Mouse (Mus musculus) cerebellum, postnatal 10 days (tissue): ENCODE measurements around the gene H2-Ob.
A peak's percentile ranks its signal among the peaks of the same experiment; 100 is the strongest.

Experiments
- DNase-seq, 2 experiments: peaks; one replicate each; pipeline ENCODE4 v3.0.0; 2021; ENCODE audit warnings: mixed read lengths in 2 of 2

The H2-Ob gene

DNA sequence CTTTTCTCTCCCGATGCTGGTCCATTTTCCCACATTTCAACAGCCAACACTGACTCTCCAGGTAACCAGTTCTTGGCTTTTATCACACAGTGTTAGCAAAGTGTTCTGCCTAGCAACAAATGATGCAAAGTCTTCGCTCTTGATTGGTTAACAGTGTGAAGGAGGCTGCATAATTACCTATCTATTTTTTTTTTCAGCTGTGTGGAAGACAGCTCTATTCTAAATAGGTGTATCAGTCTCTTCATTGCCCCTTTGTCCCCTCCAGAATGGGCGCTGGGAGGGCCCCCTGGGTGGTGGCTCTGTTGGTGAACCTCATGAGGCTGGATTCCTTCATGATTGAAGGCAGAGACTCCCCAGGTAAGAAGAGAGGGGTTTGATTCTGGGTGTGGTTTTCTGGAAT is at the start of gene H2-Ob:
Gene H2-Ob, plus strand, starts transcription at position 198 of the 400 bp plus-strand sequence.
- DNase-seq: peak; percentile 48 to 72

DNA sequence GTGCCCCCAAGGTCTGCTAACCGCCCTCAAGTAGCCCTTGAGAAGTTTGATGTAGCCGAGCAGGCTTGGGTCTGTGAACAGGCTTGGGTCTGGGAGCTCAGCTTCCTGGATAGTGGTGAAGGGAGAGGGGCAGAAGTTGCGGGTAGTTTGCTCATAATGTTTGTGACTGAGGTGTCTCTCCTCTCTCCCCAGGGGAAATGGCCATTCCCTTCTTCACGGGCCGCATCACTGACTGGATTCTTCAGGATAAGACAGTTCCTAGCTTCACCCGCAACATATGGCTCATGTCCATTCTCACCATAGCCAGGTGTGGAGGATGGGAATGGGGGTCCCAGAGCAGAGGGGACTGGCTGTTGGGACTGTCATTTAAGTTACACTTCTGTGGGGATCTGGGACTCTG is 49.7 kb upstream of the H2-Ob start:
- no peak for DNase-seq

DNA sequence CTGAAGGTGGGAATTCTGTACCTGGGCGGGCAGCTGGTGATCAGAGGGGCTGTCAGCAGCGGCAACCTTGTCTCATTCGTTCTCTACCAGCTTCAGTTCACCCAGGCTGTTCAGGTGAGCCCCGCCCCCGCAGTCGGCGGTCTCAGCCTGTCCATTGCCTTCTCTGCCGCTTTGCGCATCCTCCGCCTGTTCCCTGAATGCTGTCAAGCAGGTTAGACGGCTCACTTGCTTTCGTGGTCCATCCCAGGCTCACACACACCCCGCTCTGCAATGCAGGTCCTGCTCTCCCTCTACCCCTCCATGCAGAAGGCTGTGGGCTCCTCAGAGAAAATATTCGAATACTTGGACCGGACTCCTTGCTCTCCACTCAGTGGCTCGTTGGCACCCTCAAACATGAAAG is 45.9 kb upstream of the H2-Ob start:
- DNase-seq: no peak

DNA sequence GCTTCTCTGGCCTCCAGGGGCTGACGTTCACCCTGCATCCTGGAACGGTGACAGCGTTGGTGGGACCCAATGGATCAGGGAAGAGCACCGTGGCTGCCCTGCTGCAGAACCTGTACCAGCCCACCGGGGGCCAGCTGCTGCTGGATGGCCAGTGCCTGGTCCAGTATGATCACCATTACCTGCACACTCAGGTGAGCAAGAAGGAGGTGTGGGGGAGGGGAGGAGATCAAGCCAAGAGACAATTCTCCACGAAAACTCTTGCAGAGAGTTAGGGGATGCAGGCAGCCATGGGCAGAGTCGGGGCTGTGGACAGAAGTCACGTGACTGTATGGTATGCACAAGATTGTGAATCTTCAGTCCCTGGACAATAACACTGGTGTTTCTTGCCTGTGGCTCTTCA is 45.2 kb upstream of the H2-Ob start:
- no peak for DNase-seq

DNA sequence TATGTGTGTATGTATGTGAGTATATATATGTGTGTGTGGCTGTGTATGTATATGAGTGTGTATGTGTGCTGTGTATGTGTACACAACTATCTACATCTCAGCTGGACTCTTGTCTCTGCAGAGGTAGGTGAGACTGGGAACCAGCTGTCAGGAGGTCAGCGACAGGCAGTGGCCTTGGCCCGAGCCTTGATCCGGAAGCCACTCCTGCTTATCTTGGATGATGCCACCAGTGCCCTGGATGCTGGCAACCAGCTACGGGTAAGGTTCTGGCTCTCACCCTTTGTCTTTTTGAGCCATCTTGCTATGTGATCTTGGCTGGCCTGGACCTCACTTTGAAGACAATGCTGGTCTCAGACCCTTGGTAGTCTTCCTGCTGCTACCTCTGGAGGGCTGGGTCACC is 44.0 kb upstream of the H2-Ob start:
- DNase-seq: no peak

DNA sequence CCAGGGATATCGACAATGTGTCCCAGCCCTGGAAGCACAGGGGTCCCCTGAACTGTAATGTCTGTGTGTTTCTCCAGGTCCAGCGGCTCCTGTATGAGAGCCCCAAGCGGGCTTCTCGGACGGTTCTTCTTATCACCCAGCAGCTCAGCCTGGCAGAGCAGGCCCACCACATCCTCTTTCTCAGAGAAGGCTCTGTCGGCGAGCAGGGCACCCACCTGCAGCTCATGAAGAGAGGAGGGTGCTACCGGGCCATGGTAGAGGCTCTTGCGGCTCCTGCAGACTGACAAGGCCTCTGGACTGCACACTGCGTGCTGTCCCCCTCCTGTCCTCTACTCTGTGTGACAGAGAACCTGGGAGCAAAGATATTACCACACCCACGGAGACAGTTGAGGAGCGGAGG is 42.2 kb upstream of the H2-Ob start:
- no peak for DNase-seq

DNA sequence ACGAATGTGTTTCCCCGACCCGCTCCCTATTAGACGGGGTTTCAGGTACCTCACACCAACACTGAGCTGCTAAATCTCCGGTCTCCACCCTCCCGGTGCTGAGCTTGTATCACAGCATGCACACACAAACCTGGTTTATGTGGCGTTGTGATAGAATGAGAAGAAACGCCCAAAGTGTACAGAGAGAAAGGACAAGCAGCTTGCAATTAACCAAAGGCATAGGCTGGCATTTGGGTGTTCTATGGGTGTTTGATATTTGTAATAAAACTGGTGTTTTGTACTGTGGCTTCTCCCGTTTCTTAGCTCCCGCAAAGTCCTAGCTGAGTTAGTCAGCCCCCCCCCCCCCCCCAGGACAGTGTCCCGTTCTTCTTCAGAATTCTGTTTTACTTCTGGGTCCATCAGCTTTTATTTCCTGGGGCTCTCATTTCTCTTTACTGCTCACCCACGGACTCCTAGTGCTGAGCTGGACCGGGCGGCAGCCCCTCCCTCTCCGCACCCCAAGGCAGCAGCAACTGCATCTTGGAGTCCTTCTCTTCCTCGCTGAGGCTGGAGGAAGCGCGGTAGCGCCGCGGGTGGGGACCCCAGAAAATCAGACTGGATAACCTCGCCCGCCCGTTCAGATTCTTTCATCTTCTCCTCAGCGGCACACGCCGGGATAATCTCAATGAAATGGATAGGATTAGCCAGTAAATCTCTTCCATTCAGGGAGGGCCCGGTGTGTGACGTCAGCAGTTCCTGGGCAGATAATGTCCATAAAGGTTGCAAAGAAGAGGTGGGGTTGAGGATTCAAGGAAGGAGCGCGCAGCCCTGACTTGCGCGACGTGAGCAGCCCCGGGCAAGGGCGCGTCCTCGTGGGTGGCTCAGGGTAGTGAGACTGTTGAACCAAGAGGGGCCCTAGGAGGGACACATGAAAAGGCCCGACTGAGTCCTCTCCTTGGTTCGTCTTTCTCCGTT is 41.5 kb upstream of the H2-Ob start, which contains the start of gene Psmb8:
Gene Psmb8, plus strand, starts transcription at position 781 of the 954 bp plus-strand sequence.
- peak; percentile 96 to 97 for DNase-seq

DNA sequence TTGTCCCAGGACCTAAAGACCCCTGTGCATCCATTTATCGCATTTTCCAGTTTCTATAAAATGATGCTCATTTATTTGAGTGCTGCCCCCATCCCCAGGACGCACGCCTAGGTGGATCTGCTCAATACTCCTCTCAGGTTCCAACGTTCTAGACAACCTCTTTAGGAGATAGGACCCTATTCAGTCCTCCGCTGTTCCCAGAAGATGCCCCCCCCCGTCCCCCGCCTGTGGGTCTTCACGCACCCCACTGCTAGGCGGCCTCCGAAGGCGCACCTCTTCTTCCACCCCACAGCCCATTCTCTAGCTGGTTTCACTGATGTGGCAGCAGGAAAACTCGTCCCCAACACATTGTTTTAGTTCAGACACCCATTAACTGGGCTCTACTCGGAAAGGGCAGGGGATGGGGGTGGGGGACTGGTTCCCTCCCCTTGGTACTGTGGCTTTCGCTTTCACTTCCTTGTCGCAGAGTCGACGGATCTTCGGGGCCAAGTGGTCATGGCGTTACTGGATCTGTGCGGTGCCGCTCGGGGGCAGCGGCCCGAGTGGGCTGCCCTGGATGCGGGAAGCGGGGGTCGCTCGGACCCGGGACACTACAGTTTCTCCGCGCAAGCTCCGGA is 40.7 kb upstream of the H2-Ob start:
- peak; percentile 30 to 44 for DNase-seq

DNA sequence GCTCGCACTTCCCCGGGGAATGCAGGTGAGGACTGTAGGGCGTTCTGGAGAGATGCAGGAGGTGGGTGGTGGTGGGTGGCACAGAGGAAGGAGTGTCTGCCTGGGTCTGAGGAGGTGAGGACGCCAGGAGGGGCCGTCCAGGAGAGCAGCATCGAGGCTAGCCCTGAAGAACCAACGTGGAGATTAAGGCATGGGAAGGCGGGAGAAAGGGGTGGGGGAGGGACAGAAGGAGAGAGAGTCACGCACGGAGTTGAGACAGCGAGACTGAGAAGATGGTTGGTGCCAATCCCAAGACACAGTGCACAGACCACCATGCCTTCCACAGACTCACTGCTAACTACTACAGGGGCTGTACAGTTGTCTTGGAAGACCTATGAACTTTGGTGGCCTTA is 40.2 kb upstream of the H2-Ob start:
- no peak for DNase-seq

DNA sequence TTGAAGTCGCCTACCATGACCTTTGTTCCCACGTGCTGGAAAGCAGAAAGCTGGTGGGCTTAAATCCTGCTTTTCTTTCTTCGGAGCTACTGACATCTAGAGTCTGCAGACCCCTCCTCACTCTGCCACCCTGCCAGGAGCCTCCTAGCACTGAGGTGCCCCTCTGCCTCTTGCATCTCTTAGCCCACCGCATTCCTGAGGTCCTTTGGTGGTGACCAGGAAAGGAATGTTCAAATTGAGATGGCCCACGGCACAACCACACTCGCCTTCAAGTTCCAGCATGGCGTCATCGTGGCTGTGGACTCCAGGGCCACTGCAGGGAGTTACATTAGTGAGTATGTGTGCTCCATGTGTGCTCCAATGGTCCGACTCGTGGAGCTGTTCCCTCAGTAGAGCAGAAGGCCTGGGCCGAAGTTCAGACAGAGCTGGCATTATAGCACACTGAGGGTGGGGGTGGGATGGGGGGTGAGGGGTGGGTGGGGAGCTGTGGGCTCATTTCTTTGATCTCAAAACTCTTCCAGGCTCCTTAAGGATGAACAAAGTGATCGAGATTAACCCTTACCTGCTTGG is 39.6 kb upstream of the H2-Ob start:
- DNase-seq: no peak

DNA sequence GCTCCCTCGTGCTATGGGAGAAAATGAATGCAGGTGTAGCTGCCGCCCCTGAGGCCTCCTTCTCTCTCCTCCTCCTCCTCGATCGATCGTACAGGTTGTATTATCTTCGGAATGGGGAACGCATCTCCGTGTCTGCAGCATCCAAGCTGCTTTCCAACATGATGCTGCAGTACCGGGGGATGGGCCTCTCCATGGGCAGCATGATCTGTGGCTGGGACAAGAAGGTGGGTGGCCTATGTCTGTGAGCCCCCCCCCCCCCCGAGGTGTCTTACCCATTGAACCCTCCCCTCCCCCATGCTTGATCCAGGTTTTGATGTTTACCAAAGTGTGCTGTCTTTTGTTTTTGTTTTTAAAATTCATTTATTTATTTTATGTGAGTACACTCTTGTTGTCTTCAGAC is 38.7 kb upstream of the H2-Ob start:
- DNase-seq: no peak

DNA sequence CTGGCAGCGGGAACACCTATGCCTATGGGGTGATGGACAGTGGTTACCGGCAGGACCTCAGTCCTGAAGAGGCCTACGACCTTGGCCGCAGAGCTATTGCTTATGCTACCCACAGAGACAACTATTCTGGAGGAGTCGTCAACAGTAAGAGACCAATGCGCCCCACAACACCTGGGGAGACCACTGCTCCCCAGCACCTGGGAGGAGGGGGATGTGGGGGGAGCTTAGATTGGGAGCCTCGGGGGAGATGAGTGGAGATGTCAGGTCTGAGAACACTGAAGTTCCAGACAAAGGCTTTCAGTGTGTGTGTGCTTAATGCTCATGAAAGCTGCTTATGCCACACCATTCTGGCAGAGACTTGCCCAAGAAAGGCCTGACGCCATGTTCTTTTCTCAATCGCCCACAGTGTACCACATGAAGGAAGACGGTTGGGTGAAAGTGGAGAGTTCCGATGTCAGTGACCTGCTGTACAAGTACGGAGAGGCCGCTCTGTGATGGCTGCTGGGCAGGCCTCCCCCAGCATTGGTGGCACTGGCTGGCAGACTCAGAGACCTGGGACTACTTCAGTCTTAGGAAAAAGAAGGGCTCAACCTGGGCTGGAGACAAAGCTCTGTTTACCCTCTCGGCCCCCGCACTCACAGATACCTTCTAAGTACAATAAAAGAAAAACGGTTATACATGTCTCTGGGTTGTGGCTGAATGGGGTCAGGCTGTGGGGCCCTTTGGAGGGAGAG is 37.8 kb upstream of the H2-Ob start:
- no peak for DNase-seq

DNA sequence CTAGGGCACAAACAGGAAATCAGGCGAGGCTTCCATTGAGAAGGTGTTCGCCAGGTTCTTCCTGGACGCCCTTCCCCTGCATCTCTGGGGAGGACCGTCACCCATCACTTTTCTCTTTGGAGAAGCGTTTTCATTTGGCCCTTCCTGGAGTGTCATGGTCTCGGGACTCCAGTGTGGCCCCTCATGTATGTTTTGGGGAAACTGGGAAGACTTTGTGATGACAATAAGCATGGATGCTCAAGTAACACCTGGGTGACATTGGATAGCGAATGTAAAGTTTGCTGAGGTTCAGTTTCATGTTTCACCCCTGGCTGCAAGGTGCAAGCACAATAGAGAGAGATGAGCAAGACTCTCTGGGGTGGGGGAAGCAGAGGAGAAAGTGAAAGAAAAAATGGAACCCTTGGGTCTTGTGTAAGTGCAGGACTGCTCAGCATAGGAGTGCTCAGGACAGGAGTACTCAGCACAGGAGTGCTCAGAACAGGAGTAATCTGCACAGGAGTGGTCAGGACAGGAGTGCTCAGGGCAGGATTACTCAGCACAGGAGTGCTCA is 37.1 kb upstream of the H2-Ob start:
- DNase-seq: no peak

DNA sequence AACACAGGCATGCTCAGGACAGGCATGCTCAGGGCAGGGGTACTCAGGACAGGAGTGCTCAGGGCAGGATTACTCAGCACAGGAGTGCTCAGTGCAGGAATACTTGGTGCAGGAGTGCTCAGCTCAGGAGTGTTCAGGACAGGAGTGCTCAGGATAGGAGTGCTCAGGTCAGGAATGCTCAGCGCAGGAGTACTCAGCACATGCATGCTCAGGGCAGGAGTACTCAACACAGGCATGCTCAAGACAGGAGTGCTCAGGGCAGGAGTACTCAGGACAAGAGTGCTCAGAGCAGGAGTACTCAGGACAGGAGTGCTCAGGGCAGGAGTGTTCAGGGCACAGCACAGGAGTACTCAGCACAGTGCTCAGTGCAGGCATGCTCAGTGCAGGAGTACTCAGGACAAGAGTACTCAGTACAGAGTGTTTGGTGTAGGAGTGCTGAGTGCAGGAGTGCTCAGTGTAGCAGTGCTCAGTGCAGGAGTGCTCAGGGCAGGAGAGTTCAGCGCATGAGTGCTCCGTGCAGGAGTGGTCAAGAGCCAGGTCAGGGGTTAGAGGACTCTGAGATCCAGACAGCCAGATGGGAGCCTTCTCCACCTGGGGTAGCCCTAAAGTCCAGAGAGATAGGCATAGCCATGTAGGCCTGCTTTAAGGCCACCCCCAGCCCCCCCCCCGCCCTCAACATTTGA is 35.8 kb upstream of the H2-Ob start:
- no peak for DNase-seq

DNA sequence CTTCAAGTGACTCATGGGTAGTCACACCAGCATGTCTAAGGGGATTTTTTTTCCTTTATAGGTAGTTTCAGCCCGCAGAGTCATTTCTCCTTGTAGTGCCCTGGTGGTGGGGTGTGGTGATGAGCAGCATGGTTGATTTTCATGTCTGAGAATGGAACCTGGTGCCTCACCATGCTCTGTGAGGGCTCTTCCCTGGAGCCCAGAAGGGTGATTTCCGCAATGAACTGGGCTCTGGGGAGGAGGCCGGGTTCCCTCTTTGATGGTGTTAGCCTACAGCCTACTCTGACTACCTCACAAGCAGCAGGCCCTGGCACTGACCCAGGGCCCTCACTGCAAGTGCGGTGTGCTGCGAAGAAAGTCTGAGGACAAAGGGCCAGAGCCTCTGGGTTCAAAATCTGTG is 35.3 kb upstream of the H2-Ob start, which contains the start of gene Tap2:
Gene Tap2, plus strand, starts transcription at position 84 of the 400 bp plus-strand sequence.
- no peak for DNase-seq

DNA sequence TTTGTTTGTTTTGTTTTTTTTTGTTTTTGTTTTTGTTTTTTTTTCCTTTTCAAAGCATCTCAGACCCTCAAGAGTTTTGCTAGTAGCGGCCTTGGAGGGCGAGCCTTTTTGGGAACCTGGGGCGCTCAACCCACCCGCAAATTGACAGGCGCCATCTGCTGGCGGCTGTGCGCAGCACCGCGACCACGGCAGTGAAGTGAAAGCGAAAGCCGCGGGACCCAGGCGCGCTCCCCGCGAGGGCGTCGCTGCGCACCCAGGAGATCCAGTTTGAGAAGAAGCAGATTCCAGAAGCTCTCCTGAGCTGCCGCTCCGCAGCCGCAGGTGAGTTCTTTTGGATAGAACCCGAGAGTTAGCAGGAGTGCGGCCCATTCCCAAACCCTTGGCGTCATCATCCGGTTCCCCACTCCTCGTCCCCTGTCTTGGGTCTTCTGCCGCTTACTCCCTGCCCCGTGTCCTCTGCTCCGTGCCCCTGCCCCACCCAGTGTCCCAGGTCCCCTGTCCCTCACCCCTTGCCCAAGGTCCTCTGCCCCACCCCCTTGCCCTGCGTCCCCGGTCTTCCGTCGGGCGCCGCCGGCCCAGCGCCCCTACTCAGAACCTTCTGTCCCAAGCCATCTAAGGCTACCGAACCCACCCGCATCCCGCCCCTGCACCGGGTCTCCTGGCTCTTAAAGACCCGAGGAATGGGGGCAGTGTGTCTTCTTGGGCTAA is 34.2 kb upstream of the H2-Ob start:
- DNase-seq: peak; percentile 92

DNA sequence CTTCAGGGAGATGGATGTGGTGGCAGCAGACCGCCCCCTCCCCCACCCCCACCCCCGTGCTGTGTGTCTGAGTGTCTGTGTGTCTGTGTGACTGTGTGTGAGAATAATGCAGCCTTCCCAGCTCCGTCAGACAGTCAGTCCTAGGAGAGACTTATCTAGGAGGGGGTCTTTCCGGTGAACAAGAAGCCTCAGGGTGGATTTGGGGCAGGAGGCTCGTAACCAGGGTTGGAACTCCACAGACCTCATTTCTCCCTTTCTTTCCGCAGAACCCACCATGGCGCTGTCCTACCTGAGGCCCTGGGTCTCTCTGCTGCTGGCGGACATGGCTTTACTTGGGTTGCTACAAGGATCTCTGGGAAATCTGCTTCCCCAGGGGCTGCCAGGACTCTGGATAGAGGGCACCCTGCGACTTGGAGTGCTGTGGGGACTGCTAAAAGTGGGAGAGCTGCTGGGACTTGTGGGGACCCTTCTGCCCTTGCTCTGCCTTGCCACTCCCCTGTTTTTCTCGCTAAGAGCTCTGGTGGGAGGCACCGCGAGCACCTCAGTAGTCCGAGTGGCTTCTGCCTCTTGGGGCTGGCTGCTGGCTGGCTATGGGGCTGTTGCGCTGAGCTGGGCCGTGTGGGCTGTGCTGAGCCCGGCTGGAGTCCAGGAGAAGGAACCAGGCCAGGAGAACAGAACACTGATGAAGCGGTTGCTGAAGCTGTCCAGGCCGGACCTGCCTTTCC is 33.5 kb upstream of the H2-Ob start:
- peak; percentile 39 to 40 for DNase-seq

DNA sequence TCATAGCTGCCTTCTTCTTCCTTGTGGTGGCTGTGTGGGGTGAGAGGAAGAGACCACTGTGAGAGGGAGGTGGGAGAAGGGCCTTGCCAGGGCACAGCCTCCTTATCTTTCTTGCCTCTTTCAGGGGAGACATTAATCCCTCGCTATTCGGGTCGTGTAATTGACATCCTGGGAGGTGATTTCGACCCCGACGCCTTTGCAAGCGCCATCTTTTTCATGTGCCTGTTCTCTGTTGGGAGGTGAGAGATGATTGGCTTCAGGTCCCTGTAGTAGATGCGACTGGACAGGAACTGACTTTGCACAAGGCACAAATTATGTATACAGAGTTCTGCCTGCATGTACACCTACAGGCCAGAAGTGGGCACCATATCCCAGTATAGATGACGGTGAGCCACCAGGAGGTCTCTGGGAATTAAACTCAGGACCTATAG is 32.9 kb upstream of the H2-Ob start:
- DNase-seq: peak; percentile 31 to 56

DNA sequence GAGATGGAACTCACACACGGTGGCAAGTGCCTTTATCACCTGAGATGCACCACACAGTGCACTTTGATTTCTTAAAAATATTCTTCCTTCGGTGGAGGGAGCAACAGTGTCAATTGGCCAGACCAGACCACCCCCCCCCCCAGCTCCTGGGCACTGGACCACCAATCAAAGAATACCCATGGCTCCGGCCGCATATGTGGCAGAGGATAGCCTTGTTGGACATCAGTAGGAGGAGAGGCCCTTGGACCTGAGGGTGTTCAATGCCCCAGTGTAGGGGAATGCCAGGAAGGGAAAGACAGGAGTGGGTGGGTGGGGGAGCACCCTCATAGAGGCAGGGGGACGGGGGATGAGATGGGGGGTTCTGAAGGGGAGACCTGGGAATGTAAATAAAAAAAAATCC is 32.0 kb upstream of the H2-Ob start:
- DNase-seq: peak in 1 of 2 experiments; percentile 1

DNA sequence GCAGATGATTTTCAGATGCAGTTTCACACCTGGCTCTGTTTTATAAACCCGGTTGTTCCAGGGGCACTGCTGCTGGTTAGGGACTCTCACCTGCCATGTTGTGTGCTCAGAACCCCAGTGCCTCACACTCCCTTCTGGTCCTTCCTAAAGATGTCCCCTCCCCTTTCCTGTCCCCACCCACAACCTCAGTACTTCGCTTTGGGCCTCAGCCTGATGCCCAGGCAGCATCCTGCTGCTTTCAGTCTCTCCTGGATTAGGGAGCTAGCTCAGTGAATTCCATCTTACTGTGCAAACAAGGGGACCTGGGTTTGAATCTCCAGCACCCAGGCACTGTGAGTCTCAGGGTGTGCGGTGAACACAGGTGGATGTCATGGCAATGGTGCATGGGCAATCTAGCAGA is 31.2 kb upstream of the H2-Ob start:
- DNase-seq: peak in 1 of 2 experiments; percentile 1

DNA sequence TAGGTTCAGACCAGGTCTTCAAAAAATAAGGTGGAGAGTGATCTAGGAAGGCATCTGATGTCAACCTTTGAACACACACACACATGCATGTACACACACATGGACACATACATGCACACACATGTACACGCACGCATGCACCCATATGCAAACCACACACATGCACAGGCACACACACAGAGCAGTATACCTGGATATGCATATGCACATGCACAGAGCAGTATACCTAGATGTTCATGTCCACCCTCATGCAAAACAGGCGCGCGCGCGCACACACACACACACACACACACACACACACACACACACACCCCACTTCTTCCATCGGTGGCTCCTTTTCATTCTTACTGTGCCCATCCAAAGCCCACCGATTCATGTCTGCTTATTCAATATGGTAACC is 30.8 kb upstream of the H2-Ob start:
- DNase-seq: peak in 1 of 2 experiments; percentile 1
